Mouse (Mus musculus): Measurements from ENCODE around the gene Pfn4.
"Not testable (repeated sequence)": the region's sequence is repeated elsewhere in the genome, so short reads cannot be mapped to it uniquely, and the experiment has no call there.

The Pfn4 gene

DNA sequence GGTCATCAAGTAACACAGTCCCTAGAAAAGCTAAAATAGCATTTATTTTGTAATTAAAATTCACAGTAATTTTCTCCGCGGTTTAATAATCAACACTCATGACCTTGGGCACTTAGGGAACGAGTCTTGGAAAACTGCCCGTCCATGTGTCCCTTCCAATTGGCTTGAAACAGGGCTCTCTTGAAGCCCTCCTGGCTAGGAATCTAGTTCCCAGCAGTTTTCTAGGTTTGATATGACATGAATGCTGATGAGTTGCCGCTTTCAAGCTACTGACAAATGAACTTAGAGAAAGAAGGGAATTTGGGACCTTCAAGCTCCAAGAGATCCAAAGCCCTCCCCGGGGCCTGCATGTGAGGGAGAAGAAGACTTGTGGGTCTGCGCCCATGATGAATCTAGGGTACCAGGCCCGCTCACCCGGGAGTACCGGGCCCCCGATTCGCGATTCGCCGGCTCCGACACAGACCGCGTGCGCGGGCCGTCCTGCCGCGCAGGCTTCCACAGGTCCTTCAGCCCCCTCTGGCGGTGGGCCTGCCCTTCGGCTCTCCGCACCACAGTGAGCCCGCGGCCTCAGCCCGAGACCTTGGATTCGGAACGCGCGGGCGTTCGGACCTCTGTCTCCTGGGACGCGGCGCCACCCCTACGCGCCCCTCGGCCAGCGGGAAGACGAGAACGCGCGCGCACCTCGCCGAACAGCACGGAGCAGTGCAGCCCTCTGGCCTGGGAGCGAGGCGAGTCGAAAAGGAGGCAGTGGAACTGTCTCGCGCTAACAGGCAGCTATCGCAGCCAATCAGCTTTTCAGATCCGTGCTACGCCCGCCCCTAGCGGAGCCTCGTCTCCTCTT, at the start of gene Pfn4, which contains the start of gene Fam228b:
Gene Pfn4, plus strand, starts transcription at position 531 of the 841 bp plus-strand sequence.
Gene Fam228b, minus strand, starts transcription at position 776 of the 841 bp plus-strand sequence.
- peak; percentile 93 for DNase-seq

DNA sequence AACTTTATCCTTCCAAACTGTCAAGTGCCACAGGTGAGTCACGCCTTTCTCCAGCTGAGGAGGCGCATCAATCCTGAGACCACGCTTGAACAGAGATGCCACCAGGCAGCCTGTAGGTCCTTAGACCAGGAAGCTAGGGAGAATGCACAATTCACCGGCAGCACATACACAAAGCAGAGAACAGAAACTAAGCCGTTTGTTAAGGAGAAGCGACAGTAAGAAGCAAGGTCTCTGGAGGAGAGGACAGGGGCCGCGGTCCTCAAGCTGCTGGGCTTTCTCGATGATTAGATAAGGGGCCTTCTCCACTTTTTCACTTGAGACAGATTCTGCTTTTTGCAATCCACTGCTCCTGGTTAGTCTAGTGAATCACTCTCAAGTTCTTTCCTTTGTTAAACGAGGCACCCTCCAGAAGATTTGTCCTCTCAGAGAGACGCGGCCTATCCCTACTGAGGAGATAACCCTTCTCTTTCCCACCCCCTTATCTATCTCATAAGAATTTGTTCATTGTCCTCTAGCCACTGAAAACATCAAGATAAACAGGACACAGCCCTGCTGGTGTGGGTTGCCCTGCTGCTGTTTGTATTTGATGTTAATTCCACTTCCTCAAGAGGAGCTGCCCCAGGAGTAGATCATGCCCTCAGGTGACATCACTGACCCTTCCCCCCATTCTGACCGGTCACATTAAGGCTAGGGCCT, 49.6 kb upstream of the Pfn4 start:
- no peak for DNase-seq

DNA sequence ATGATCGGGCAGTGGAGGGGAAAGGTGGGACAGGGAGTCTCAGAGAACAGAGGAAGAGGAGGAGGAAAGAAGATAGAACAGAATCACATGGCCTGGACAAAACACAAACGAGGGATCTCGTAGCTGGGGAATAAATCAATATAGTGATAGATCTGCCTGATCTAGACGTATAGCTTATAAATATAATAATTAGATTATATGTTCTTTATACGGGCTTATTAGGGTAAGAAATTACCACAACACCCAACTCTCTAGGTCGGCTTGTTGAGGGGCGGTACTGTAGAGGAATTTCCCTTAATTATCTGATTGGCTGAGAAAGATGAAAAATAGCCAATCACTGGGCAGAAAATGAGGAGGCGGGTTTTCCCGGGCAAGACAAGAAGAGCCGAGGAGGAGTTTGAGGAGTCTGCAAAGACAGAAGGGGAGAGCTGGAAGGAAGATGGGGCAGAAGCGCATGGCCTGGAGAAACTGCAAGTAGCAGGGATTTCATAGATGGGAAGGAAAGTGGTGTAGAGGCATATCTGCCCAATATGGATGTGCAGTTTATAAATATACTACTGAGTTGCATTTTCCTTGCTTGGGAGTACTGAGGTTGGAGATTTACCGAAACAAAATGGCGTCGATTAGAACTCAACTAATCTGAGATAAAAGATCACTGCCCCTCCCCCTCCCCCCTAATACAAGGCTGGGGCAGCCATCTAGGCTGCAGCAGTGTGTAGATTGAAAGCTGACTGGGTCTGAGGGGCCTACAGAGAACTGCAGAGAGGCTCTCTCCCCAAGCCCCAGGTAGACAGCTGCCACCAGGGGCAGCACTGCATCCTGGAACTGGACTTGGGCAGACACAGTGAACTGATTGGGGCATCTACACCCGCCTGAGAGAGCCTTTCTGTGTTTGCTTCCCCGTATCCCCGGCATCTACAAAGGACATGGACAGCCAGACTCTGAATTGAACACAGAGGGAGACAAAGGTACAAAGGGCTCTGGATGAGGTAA, 48.8 kb upstream of the Pfn4 start:
- DNase-seq: no peak

DNA sequence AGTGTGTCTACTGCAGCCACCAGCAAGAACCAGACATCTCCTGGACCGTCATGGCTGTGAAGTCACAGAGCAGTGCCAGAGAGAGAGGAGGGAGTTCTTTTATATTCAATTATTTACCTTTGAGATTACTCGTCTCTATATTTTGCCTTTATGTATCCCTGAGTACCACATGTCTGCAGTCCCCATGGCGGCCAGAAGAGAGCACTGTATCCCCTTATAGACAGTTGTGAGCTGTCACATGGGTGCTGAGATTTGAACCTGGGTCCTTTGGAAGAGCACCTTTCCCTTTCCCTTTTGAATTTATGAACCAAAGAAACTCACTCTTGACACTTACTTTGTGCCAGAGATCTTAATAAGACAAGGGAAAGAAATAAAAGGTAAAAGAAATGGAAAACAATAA, 39.7 kb upstream of the Pfn4 start:
- no peak for DNase-seq

DNA sequence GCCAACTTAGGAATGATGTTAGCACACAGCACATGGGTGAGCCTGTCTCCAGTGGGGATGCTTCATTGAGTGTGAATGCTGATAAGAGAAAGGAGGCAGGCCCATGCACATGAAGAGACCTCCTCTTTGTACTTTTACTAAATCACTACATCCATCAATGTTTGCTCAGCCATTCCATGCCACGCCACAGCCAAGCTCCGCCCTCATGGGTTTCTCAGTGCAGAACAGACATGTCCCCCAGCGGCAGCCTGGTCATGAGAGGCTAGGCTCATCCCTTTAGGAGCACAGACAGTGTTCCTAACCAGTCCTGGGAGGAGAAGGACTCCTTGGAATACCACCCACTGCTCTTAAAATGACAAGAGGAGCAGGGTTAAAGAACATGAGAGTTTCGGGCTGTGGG, 37.2 kb upstream of the Pfn4 start:
- DNase-seq: no peak

DNA sequence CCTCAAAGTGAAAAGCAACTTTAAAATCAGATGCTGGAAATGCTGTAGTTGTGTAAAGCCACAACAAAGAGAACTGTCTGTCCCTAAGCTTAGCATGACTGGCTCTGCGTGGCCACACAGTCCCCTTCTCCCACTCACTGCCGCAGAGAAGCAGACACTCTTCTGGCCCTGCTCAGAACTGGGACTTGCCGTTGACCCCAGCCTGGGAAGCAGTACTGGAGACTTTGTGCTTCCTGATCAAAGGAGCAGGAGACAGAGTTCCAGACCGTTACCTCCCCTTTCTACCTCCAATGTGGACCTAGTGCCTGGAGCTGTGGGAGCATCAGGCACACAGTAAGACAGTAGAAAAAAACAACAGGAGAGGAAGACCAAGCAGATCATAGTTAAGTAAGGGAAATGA, 36.5 kb upstream of the Pfn4 start:
- DNase-seq: no peak

- DNase-seq: no peak
Measured at GRCm38 (mm10) chr12:4738031-4738576, 30.7 kb upstream of the Pfn4 start, which contains the start of gene Fam228a. Gene Fam228a (minus strand): TSS chr12:4738430.

GRCm38 (mm10) chr12:4740823-4741222, 28.0 kb upstream of the Pfn4 start:
- no peak for DNase-seq

DNA sequence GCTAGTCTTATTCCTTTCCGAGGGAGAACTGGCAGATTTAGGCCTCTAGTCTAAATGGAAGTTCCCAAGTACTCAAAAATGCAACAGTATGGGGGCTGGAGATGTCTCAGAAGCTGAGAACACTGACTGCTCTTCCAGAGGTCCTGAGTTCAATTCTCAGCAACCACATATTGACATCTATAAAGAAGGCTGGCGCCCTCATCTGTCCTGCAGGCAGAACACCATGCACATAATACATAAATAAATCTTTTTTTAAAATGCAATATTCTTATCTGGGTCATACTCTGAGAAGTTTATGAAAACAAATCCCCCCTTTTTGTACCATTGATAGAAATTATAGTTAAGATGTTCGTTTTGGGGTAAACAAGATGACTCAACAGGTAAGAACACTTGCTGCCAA, 26.6 kb upstream of the Pfn4 start:
- DNase-seq: no peak

DNA sequence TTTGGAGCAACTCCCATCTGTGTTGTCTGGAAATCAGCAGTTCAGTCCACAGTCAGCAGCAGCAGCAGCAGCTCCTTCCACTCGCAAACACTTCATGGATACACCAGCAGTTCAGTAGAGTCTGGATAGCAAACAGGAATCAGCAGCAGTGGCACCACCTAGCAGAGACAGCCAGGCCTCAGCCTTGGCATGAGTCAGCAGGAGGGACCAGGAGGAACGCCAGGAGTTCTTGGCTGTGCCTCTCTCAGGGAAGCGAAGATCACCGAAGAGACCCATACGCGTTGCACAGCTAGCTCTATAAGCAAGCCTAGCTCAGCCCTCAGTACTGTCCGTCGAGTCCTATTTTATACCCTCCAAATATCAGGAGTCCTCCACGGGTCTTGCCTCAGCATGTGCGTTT, 24.3 kb upstream of the Pfn4 start:
- DNase-seq: no peak

- DNase-seq: not testable (repeated sequence)
Measured at GRCm38 (mm10) chr12:4754451-4754850, 14.4 kb upstream of the Pfn4 start.

DNA sequence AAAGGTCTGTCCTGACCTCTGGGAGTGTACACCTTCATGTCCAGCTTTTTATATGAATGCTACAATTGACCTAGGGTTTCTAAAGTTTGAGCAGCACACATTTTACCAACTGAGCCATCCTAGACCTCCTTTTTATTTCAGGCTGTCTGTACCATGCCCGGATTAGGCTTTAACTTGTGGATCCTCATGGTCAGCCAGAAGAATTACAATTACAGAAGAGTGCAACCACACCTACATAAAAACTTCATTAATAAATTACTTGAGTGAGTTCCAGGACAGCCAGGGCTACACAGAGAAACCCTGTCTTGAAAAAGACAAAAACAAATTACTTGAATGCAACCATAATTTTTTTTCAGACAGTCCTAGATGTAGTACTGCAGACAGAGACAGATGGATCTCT, 11.8 kb upstream of the Pfn4 start:
- DNase-seq: no peak

- no peak for DNase-seq
Measured at GRCm38 (mm10) chr12:4769333-4769723, 506 bp downstream of the Pfn4 start.

DNA sequence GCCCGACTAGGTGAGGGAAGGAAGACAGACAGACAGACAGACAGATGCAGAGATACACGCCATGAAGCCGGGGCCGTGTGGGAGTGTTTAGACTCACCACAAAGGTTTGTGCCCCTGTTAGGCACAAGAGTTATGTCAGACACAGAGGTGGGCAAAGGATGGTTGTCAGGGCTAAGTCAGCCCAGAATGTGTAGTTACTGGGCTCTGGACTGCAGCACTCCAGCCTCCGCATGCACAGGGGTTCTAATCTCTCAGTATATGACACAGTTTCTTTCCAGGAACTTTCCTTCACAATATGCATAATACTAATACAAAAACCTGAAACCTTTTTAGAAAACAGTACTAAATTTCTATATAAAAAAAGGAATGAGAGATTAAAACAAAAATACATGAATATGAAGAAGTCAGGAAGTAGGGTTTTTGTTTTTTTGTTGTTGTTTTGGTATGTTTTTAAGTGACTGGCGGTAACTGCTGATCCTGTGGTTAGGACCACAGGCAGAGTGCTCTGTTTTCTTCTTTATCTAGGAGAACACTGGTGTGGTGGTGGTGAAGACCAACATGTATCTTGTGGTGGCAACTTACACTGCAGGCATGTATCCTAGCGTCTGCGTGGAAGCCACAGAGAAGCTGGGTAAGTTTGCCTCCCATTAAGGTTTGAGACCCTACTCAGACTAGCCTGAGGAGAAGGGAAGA, 6.2 kb downstream of the Pfn4 start:
- DNase-seq: no peak

GRCm38 (mm10) chr12:4775588-4775949, 6.7 kb downstream of the Pfn4 start:
- DNase-seq: no peak

DNA sequence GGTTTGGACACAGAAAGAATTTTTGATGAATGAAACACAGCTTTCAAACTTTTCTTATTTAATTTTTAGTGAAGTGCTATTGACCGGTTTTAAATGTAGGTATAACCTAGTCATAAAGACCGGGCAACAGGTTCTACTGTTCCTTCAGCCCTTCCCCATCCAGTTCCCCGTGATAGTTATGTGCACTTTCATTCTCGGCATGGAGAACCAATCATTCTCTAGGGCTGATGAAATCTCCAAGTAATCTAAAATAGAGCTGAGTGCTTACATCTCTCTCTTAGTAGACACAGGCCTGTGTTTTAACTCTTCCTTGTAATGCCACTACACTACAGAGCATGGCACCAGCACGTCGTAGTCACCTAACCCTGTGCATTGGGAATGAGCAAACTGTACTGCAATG, 8.9 kb downstream of the Pfn4 start:
- no peak for DNase-seq

- DNase-seq: no peak
Measured at GRCm38 (mm10) chr12:4780245-4780644, 11.4 kb downstream of the Pfn4 start.

- no peak for DNase-seq
Measured at GRCm38 (mm10) chr12:4781270-4781669, 12.4 kb downstream of the Pfn4 start.

DNA sequence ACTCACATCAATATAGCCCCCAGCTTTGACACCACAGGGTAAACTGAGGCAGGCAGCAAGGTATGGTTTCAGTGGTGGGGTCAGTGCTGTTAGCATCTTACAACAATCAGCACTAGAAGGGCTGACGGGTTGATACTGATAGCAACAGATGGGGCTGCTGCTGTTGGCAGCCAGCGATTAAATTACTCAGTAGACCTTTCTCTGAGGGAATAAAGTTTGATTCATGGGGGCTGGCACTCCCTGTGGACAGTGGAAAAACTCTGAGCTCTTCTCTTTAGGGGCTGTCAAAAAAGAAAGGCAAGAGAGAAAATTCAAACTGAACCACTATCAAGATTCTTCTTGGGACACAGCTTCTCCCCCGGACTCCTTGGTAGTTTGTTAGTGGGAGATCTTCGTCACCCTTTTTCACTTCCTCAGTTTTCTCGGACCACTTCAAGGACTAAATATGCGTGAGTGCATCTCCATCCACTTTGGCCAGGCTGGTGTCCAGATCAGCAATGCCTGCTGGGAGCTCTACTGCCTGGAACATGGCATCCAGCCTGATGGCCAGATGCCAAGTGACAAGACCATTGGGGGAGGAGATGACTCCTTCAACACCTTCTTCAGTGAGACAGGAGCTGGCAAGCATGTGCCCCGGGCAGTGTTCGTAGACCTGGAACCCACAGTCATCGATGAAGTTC, 13.0 kb downstream of the Pfn4 start:
- DNase-seq: not testable (repeated sequence)

- no peak for DNase-seq
Measured at GRCm38 (mm10) chr12:4783598-4783997, 14.8 kb downstream of the Pfn4 start.

DNA sequence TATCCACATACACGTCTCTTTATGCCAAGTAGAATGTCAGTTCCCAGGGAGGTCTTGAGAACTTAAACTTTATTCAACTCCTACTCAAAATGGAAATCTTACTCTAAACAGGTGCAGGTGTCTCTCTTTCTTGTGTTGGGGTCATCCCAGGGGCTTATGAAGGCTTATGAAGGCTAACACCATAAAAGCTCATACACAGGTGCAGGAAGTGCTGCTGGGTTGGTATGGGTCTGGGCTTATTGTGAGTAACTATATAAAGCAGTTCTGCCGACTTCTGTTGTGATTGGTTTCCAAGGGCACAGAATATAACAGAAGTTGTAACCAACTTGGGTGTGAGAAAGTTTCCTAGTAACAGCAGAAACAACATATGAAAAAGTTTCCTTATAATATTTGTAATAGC, 15.6 kb downstream of the Pfn4 start:
- no peak for DNase-seq

All from right cerebral cortex, postnatal 14 days (tissue).